Mouse (Mus musculus) heart, embryonic 16.5 days (tissue): ENCODE data around the gene Mrc2. TPM values are rescaled to one million over a fixed set of nuclear protein-coding genes. Genes with fewer than 3 reads are reported as not detected.

Experiments
- ATAC-seq: fragments of 200-750 bp; cut with Nextera tagmentation; replicated peaks from 2 replicates; pipeline ENCODE4 v1.8.0; 2017; ENCODE audit warnings: moderate number of reproducible peaks; ENCODE audit not compliant: insufficient read depth, low FRiP score; ENCODE audit errors: extremely low read depth
- H3K27ac ChIP-seq: fragments of 300-500 bp; sonication (generic); 2 replicates; pipeline ENCODE4 v1.5.1; 2014; ENCODE audit warnings: mild to moderate bottlenecking, low read length, control low read depth, moderate library complexity
- H3K27me3 ChIP-seq: fragments of 300-500 bp; sonication (generic); 2 replicates; pipeline ENCODE4 v1.6.1; 2014; ENCODE audit warnings: low read length, mixed read lengths; ENCODE audit not compliant: control insufficient read depth, insufficient read depth
- H3K36me3 ChIP-seq: fragments of 300-500 bp; sonication (generic); 2 replicates; pipeline ENCODE4 v1.6.1; 2014; ENCODE audit not compliant: control insufficient read depth, insufficient read depth
- H3K4me1 ChIP-seq: fragments of 300-500 bp; sonication (generic); 2 replicates; pipeline ENCODE4 v1.6.1; 2014; ENCODE audit warnings: low read length, mixed read lengths; ENCODE audit not compliant: control insufficient read depth, insufficient read depth
- H3K4me2 ChIP-seq: fragments of 300-500 bp; sonication (generic); 2 replicates; pipeline ENCODE4 v1.6.1; 2014; ENCODE audit warnings: low read depth, mild to moderate bottlenecking, control low read depth, low read length
- H3K4me3 ChIP-seq: fragments of 300-500 bp; sonication (generic); 2 replicates; pipeline ENCODE4 v1.5.1; 2014; ENCODE audit warnings: mild to moderate bottlenecking, control low read depth, low read length
- H3K9ac ChIP-seq: fragments of 300-500 bp; sonication (generic); 2 replicates; pipeline ENCODE4 v1.6.1; 2014; ENCODE audit warnings: low read length, control low read depth
- H3K9me3 ChIP-seq: fragments of 300-500 bp; sonication (generic); replicated peaks from 2 replicates; pipeline ENCODE4 v1.6.1; 2016; ENCODE audit warnings: low read length; ENCODE audit not compliant: control insufficient read depth
- WGBS: fragments of 180-500 bp; shearing (Covaris S2); extraction: QIAGEN DNeasy Blood & Tissue Kit; methylation state at CpG from one replicate; pipeline ENCODE4 v1.1.7; 2014; 5-methylcytosine and 5-hydroxymethylcytosine counted together
- polyA plus RNA-seq: library from polyadenylated mRNA; unstranded; fragments of >200 nt; fragmentation: Nextera tagmentation; extraction: Ambion mirVana; gene quantifications from 2 replicates; pipeline ENCODE4 v1.2.1, GENCODE M21; 2015

The Mrc2 gene
- polyA plus RNA-seq, 1 experiment from 2014 or later: 6.4 TPM

DNA sequence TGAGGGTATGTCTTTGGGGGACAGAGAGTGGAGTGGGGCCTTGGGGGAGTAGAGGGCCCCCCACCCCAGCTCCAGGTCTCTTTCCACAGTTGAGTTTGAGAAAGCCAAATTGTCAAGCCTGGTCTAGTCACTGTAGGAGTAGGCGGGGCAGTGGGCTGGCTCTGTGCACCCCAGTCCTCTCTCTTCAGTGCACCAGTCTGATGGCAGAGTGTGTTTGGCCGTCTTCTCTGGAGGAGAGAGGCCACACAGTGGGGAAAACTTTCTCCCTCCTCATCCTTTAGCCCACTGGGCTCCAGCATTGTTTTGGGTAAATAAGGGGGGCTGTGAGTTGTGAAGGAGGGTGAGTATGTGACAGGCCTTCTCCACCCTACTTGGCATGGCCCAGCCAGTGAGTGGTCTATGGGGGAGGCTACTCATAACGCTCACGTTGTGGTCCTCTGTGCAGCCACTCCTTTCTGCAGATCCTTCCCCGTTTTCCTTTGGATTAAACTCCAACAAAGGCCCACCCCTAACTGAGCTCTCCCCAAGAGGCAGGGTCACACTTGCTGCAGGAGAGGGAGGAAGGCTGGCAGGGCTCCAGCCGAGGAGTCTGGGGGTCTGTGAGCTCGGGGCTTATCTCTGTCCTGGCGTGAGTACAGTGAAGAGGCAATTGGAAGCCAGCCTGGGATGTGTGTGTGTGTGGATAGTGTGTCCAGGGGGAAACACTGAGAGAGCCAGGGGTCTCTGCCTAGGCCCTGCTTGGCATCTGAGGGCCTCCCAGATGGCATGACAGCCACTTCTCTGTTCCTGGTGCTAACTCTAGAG, 41.6 kb downstream of the Mrc2 start:
- Histone ChIP-seq H3K36me3 (no peaks in the 10 kb centered on the region), H3K4me3 (no peak overlapping the region), H3K4me2 (no peak overlapping the region), H3K27ac (peak overlapping the region; percentile 40; the same call in 1 of the 2 replicates), H3K4me1 (peaks cover 32% of the 10 kb centered on the region), H3K9ac (no peak overlapping the region), H3K9me3 (no peaks in the 10 kb centered on the region), H3K27me3 (no peaks in the 10 kb centered on the region)
- WGBS: 31% methylated on average over 8 of the region's 8 CpGs
- ATAC-seq: peak; percentile 78

- WGBS: 55% methylated on average over 12 of the region's 12 CpGs
- Histone ChIP-seq H3K4me2 (no peak overlapping the region), H3K36me3 (no peaks in the 10 kb centered on the region)
Observed at GRCm38 (mm10) chr11:105338596-105339390, 46.4 kb downstream of the Mrc2 start.

DNA sequence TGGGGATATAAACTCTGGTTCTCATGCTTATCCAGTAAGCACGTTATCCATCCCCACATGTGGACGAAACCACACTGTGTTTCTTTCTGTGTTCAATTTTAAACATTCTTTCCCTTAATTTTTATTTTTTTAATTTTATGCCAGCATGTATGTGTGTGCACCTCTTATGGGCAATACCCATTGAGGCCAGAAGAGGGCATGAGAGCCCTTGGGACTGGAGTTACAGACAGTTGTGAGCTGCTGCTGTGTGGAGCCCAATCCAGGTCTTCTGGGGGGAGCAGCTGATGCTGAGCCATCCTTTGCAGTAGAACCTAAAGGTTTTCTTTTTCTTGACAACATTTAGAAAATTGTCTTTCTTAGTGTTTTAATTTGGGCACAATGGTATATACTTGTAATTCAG, 52.8 kb downstream of the Mrc2 start:
- 87% methylated on average over 2 of the region's 2 CpGs for WGBS
- no peaks in the 10 kb centered on the region for H3K27me3 ChIP-seq
- H3K27ac ChIP-seq: no peak overlapping the region
- H3K4me2 ChIP-seq: no peak overlapping the region
- H3K4me3 ChIP-seq: no peak overlapping the region
- no peaks in the 10 kb centered on the region for H3K36me3 ChIP-seq
- no peak overlapping the region for H3K9ac ChIP-seq
- 0 out of 2 replicates have a peak, but pooled peaks cover 2% of the 10 kb centered on the region for H3K9me3 ChIP-seq
- no peak for ATAC-seq
- H3K4me1 ChIP-seq: 0 out of 2 replicates have a peak, but pooled peaks cover 3% of the 10 kb centered on the region

More at GRCm38 (mm10) chr11:105338596-105339390, 46.4 kb downstream of the Mrc2 start:
- H3K9me3 ChIP-seq: no peaks in the 10 kb centered on the region
- H3K4me1 ChIP-seq: peaks cover 15% of the 10 kb centered on the region
- H3K27me3 ChIP-seq: no peaks in the 10 kb centered on the region
- no peak overlapping the region for H3K9ac ChIP-seq
- ATAC-seq: no peak
- no peak overlapping the region for H3K27ac ChIP-seq
- H3K4me3 ChIP-seq: no peak overlapping the region

DNA sequence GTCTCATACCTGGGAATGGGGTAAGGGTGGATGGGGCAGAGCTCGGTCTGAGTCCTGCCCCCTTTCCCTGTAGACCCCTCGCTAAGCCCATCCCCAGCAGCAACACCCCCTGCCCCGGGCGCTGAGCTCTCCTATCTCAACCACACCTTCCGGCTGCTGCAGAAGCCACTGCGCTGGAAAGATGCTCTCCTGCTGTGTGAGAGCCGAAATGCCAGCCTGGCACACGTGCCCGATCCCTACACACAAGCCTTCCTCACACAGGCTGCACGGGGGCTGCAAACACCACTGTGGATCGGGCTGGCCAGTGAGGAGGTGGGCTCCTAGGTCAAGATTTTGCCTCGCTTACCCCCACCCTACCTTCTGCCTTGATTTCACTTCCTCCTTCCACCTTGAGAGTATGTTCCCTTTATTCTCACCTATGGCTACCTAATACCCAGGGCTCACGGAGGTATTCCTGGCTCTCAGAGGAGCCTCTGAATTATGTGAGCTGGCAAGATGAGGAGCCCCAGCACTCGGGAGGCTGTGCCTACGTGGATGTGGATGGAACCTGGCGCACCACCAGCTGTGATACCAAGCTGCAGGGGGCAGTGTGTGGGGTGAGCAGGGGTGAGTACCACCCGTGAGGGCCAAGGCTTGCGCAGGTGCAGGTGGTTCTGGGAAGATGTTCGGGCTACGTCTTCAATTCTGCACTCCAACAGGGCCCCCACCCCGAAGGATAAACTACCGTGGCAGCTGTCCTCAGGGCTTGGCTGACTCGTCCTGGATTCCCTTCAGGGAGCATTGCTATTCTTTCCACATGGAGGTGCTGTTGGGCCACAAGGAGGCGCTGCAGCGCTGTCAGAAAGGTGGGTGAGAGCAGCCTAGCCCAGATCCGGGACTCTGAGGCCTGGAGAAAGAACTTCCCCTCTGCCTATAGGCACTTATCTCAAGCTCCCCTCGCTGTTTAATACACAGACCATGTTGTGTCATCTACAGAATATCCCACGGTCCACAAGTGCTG, 55.0 kb downstream of the Mrc2 start:
- Histone ChIP-seq H3K9ac (no peak overlapping the region), H3K9me3 (0 out of 2 replicates have a peak, but pooled peaks cover 2% of the 10 kb centered on the region), H3K36me3 (no peaks in the 10 kb centered on the region), H3K27ac (no peak overlapping the region), H3K4me1 (peaks cover 4% of the 10 kb centered on the region), H3K4me2 (no peak overlapping the region), H3K4me3 (no peak overlapping the region), H3K27me3 (no peaks in the 10 kb centered on the region)
- 54% methylated on average over 28 of the region's 28 CpGs for WGBS
- ATAC-seq: peak; percentile 73

GRCm38 (mm10) chr11:105348495-105348982, 56.1 kb downstream of the Mrc2 start:
- Histone ChIP-seq H3K4me3 (no peak overlapping the region), H3K27ac (no peak overlapping the region), H3K9me3 (0 out of 2 replicates have a peak, but pooled peaks cover 2% of the 10 kb centered on the region), H3K36me3 (no peaks in the 10 kb centered on the region), H3K4me2 (no peak overlapping the region), H3K9ac (no peak overlapping the region), H3K27me3 (no peaks in the 10 kb centered on the region), H3K4me1 (peaks cover 15% of the 10 kb centered on the region)
- 96% methylated on average over 9 of the region's 9 CpGs for WGBS
- ATAC-seq: no peak

GRCm38 (mm10) chr11:105349780-105350324, 57.4 kb downstream of the Mrc2 start:
- no peak overlapping the region for H3K9ac ChIP-seq
- H3K4me3 ChIP-seq: no peak overlapping the region
- no peaks in the 10 kb centered on the region for H3K27me3 ChIP-seq
- H3K4me1 ChIP-seq: peaks cover 20% of the 10 kb centered on the region
- no peak overlapping the region for H3K4me2 ChIP-seq
- 0 out of 2 replicates have a peak, but pooled peaks cover 2% of the 10 kb centered on the region for H3K9me3 ChIP-seq
- no peak overlapping the region for H3K27ac ChIP-seq
- ATAC-seq: no peak
- WGBS: 77% methylated on average over 19 of the region's 19 CpGs
- no peaks in the 10 kb centered on the region for H3K36me3 ChIP-seq

- Histone ChIP-seq H3K4me3 (no peak overlapping the region), H3K36me3 (no peaks in the 10 kb centered on the region), H3K27me3 (no peaks in the 10 kb centered on the region), H3K9ac (no peak overlapping the region), H3K27ac (no peak overlapping the region), H3K9me3 (no peaks in the 10 kb centered on the region), H3K4me2 (no peak overlapping the region), H3K4me1 (peaks cover 20% of the 10 kb centered on the region)
- no peak for ATAC-seq
- 83% methylated on average over 7 of the region's 7 CpGs for WGBS
Observed at GRCm38 (mm10) chr11:105350643-105351042, 58.2 kb downstream of the Mrc2 start.

DNA sequence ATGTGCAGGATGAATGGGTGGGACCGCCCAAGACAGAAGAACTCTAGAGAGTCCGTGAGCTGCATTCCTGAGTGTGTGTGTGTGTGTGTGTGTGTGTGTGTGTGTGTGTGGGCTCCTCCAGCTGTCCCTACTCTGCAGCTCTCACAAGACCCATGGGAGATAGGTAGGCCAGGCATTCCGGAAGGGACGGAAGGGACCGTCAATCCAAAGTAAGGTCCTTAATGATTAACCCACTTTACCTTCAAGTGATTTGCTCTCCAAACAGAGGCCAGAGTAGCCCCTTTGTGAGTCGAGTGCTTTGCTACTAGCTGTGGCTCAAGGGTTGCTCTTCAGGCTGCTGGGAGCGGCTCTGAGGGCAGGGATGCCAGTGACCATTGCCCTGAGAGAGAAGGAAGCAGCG, 59.7 kb downstream of the Mrc2 start:
- 68% methylated on average over 8 of the region's 8 CpGs for WGBS
- no peak overlapping the region for H3K27ac ChIP-seq
- H3K4me3 ChIP-seq: no peak overlapping the region

More for the DNA sequence above, 59.7 kb downstream of the Mrc2 start:
- H3K9me3 ChIP-seq: no peaks in the 10 kb centered on the region
- H3K27me3 ChIP-seq: no peaks in the 10 kb centered on the region
- no peak for ATAC-seq
- peaks cover 23% of the 10 kb centered on the region for H3K4me1 ChIP-seq
- H3K4me2 ChIP-seq: no peak overlapping the region
- H3K36me3 ChIP-seq: no peaks in the 10 kb centered on the region
- no peak overlapping the region for H3K9ac ChIP-seq
